Mouse (Mus musculus) embryonic facial prominence, embryonic 12.5 days (tissue): ENCODE results near the gene Mal. TPM values are rescaled to one million over a fixed set of nuclear protein-coding genes. Genes with fewer than 3 reads are reported as not detected.

ENCODE experiments used
- ATAC-seq: fragments of 200-750 bp; cut with Nextera tagmentation; 2 replicates; pipeline ENCODE4 v1.8.0; 2017; ENCODE audit not compliant: insufficient number of reproducible peaks, insufficient read depth, low FRiP score, low TSS enrichment
- H3K27ac ChIP-seq: fragments of 300-500 bp; sonication (generic); 2 replicates; pipeline ENCODE4 v1.5.1; 2016; ENCODE audit warnings: mild to moderate bottlenecking
- H3K27me3 ChIP-seq: fragments of 300-500 bp; sonication (generic); 2 replicates; pipeline ENCODE4 v1.6.1; 2016; ENCODE audit warnings: mild to moderate bottlenecking, moderate library complexity
- H3K36me3 ChIP-seq: fragments of 300-500 bp; sonication (generic); 2 replicates; pipeline ENCODE4 v1.6.1; 2016; ENCODE audit warnings: mild to moderate bottlenecking
- H3K4me1 ChIP-seq: fragments of 300-500 bp; sonication (generic); 2 replicates; pipeline ENCODE4 v1.6.1; 2016
- H3K4me2 ChIP-seq: fragments of 300-500 bp; sonication (generic); replicated peaks from 2 replicates; pipeline ENCODE4 v1.6.1; 2016; ENCODE audit warnings: mild to moderate bottlenecking, moderate library complexity
- H3K4me3 ChIP-seq: fragments of 300-500 bp; sonication (generic); 2 replicates; pipeline ENCODE4 v1.5.1; 2016; ENCODE audit warnings: mild to moderate bottlenecking
- H3K9ac ChIP-seq: fragments of 300-500 bp; sonication (generic); 2 replicates; pipeline ENCODE4 v1.6.1; 2016; ENCODE audit warnings: mild to moderate bottlenecking, moderate library complexity
- H3K9me3 ChIP-seq: fragments of 300-500 bp; sonication (generic); 2 replicates; pipeline ENCODE4 v1.6.1; 2016; ENCODE audit warnings: mild to moderate bottlenecking, moderate library complexity
- WGBS: fragments of 180-500 bp; shearing (Covaris S2); methylation state at CpG from one replicate; pipeline ENCODE4 v1.1.7; 2016; 5-methylcytosine and 5-hydroxymethylcytosine counted together
- polyA plus RNA-seq: library from polyadenylated mRNA; unstranded; fragments of >200 nt; fragmentation: Nextera tagmentation; extraction: Ambion mirVana; gene quantifications from 2 replicates; pipeline ENCODE4 v1.2.1, GENCODE M21; 2016

Gene Mal
- polyA plus RNA-seq, 1 experiment from 2014 or later, result 0.43 TPM

- H3K4me3 ChIP-seq, result no peak overlapping the region
- 64% methylated on average over 5 of the region's 5 CpGs for WGBS
- no peak overlapping the region for H3K4me2 ChIP-seq
- H3K9ac ChIP-seq, result no peak overlapping the region
- H3K4me1 ChIP-seq, result peaks cover 3% of the 10 kb centered on the region; the same call in 1 of the 2 replicates
- H3K9me3 ChIP-seq, result no peaks in the 10 kb centered on the region
- peaks cover 36% of the 10 kb centered on the region for H3K27me3 ChIP-seq
- H3K27ac ChIP-seq, result no peak overlapping the region
- no peaks in the 10 kb centered on the region for H3K36me3 ChIP-seq
- no peak for ATAC-seq
Measured at GRCm38 (mm10) chr2:127649921-127650320, 6.6 kb downstream of the Mal start.

GRCm38 (mm10) chr2:127648145-127648544 is 8.3 kb downstream of the Mal start:
- Histone ChIP-seq H3K4me1 (peaks cover 18% of the 10 kb centered on the region), H3K4me2 (no peak overlapping the region), H3K36me3 (no peaks in the 10 kb centered on the region), H3K9ac (no peak overlapping the region), H3K27me3 (peaks cover 19% of the 10 kb centered on the region), H3K4me3 (no peak overlapping the region), H3K27ac (no peak overlapping the region), H3K9me3 (no peaks in the 10 kb centered on the region)
- no peak for ATAC-seq
- WGBS, result 90% methylated on average over 6 of the region's 6 CpGs

GRCm38 (mm10) chr2:127646875-127647274 is 9.6 kb downstream of the Mal start:
- ATAC-seq, result no peak
- Histone ChIP-seq H3K9ac (no peak overlapping the region), H3K27me3 (peaks cover 10% of the 10 kb centered on the region), H3K4me1 (peaks cover 18% of the 10 kb centered on the region), H3K36me3 (no peaks in the 10 kb centered on the region), H3K4me2 (no peak overlapping the region), H3K9me3 (no peaks in the 10 kb centered on the region), H3K4me3 (no peak overlapping the region), H3K27ac (no peak overlapping the region)
- 73% methylated on average over 5 of the region's 5 CpGs for WGBS

GRCm38 (mm10) chr2:127643728-127644704 is 12.5 kb downstream of the Mal start:
- no peak overlapping the region for H3K9ac ChIP-seq
- 0 out of 2 replicates have a peak, but pooled peaks have one; percentile 39 for ATAC-seq
- peaks cover 18% of the 10 kb centered on the region for H3K4me1 ChIP-seq
- no peak overlapping the region for H3K4me3 ChIP-seq
- H3K4me2 ChIP-seq, result peak overlapping the region; percentile 16; the same call in 1 of the 2 replicates
- peaks cover 4% of the 10 kb centered on the region; the same call in 1 of the 2 replicates for H3K27me3 ChIP-seq
- H3K9me3 ChIP-seq, result no peaks in the 10 kb centered on the region
- peak overlapping the region; percentile 59; the same call in 1 of the 2 replicates for H3K27ac ChIP-seq
- WGBS, result 42% methylated on average over 19 of the region's 19 CpGs
- no peaks in the 10 kb centered on the region for H3K36me3 ChIP-seq

GRCm38 (mm10) chr2:127638973-127639372 is 17.5 kb downstream of the Mal start:
- H3K4me3 ChIP-seq, result no peak overlapping the region
- H3K9me3 ChIP-seq, result no peaks in the 10 kb centered on the region
- no peak for ATAC-seq
- no peaks in the 10 kb centered on the region for H3K36me3 ChIP-seq
- no peak overlapping the region for H3K27ac ChIP-seq
- H3K27me3 ChIP-seq, result 0 out of 2 replicates have a peak, but pooled peaks cover 4% of the 10 kb centered on the region
- 67% methylated on average over 9 of the region's 9 CpGs for WGBS
- H3K9ac ChIP-seq, result no peak overlapping the region
- H3K4me1 ChIP-seq, result peaks cover 7% of the 10 kb centered on the region
- no peak overlapping the region for H3K4me2 ChIP-seq

- no peak overlapping the region for H3K27ac ChIP-seq
Measured at GRCm38 (mm10) chr2:127635581-127635980, 20.9 kb downstream of the Mal start.

GRCm38 (mm10) chr2:127632601-127633000 is 23.9 kb downstream of the Mal start:
- Histone ChIP-seq H3K9ac (no peak overlapping the region), H3K27me3 (no peaks in the 10 kb centered on the region), H3K27ac (no peak overlapping the region), H3K4me2 (no peak overlapping the region), H3K4me3 (no peak overlapping the region), H3K36me3 (no peaks in the 10 kb centered on the region), H3K4me1 (no peaks in the 10 kb centered on the region), H3K9me3 (no peaks in the 10 kb centered on the region)
- no peak for ATAC-seq
- 63% methylated on average over 2 of the region's 2 CpGs for WGBS

More at GRCm38 (mm10) chr2:127635581-127635980, 20.9 kb downstream of the Mal start:
- 63% methylated on average over 6 of the region's 6 CpGs for WGBS
- H3K9ac ChIP-seq, result no peak overlapping the region
- no peak overlapping the region for H3K4me3 ChIP-seq
- H3K27me3 ChIP-seq, result no peaks in the 10 kb centered on the region
- no peaks in the 10 kb centered on the region for H3K9me3 ChIP-seq
- ATAC-seq, result no peak
- H3K4me2 ChIP-seq, result no peak overlapping the region
- no peaks in the 10 kb centered on the region for H3K4me1 ChIP-seq
- H3K36me3 ChIP-seq, result no peaks in the 10 kb centered on the region

GRCm38 (mm10) chr2:127627990-127628570 is 28.4 kb downstream of the Mal start:
- no peak overlapping the region for H3K27ac ChIP-seq
- no peaks in the 10 kb centered on the region for H3K4me1 ChIP-seq
- H3K4me3 ChIP-seq, result no peak overlapping the region
- 85% methylated on average over 6 of the region's 6 CpGs for WGBS
- no peak overlapping the region for H3K9ac ChIP-seq
- H3K9me3 ChIP-seq, result no peaks in the 10 kb centered on the region
- ATAC-seq, result no peak
- no peaks in the 10 kb centered on the region for H3K27me3 ChIP-seq
- no peak overlapping the region for H3K4me2 ChIP-seq
- H3K36me3 ChIP-seq, result no peaks in the 10 kb centered on the region

GRCm38 (mm10) chr2:127627354-127627753 is 29.1 kb downstream of the Mal start:
- H3K27me3 ChIP-seq, result no peaks in the 10 kb centered on the region
- 28% methylated on average over 6 of the region's 6 CpGs for WGBS
- ATAC-seq, result no peak
- no peak overlapping the region for H3K4me3 ChIP-seq
- no peak overlapping the region for H3K27ac ChIP-seq
- H3K4me1 ChIP-seq, result no peaks in the 10 kb centered on the region
- H3K9ac ChIP-seq, result no peak overlapping the region
- H3K4me2 ChIP-seq, result no peak overlapping the region
- H3K36me3 ChIP-seq, result no peaks in the 10 kb centered on the region
- no peaks in the 10 kb centered on the region for H3K9me3 ChIP-seq

- H3K4me2 ChIP-seq, result no peak overlapping the region
- H3K9ac ChIP-seq, result no peak overlapping the region
- ATAC-seq, result no peak
- no peaks in the 10 kb centered on the region for H3K27me3 ChIP-seq
- H3K4me1 ChIP-seq, result no peaks in the 10 kb centered on the region
- H3K27ac ChIP-seq, result no peak overlapping the region
- no peaks in the 10 kb centered on the region for H3K36me3 ChIP-seq
- WGBS, result 57% methylated on average over 5 of the region's 5 CpGs
- no peaks in the 10 kb centered on the region for H3K9me3 ChIP-seq
- no peak overlapping the region for H3K4me3 ChIP-seq
Measured at GRCm38 (mm10) chr2:127625659-127626058, 30.8 kb downstream of the Mal start.

GRCm38 (mm10) chr2:127624786-127625185 is 31.7 kb downstream of the Mal start:
- Histone ChIP-seq H3K4me2 (no peak overlapping the region), H3K4me1 (no peaks in the 10 kb centered on the region), H3K9ac (no peak overlapping the region), H3K36me3 (no peaks in the 10 kb centered on the region), H3K27ac (no peak overlapping the region), H3K9me3 (no peaks in the 10 kb centered on the region), H3K27me3 (no peaks in the 10 kb centered on the region), H3K4me3 (no peak overlapping the region)
- WGBS, result 87% methylated on average over 2 of the region's 2 CpGs
- no peak for ATAC-seq

GRCm38 (mm10) chr2:127622065-127622464 is 34.4 kb downstream of the Mal start:
- Histone ChIP-seq H3K9me3 (no peaks in the 10 kb centered on the region), H3K4me3 (no peak overlapping the region), H3K27ac (no peak overlapping the region), H3K4me1 (no peaks in the 10 kb centered on the region), H3K27me3 (no peaks in the 10 kb centered on the region), H3K36me3 (no peaks in the 10 kb centered on the region), H3K9ac (no peak overlapping the region), H3K4me2 (no peak overlapping the region)
- 50% methylated on average over 3 of the region's 3 CpGs for WGBS
- no peak for ATAC-seq
